Mouse (Mus musculus): Measurements from ENCODE around the gene Kcna3. TPM values are rescaled to one million over a fixed set of nuclear protein-coding genes. Genes with fewer than 3 reads are reported as not detected.

Gene Kcna3
- polyA plus RNA-seq (2014; fragmentation: Illumina TruSeq; extraction: RNeasy Lipid Tissue Mini Kit (QIAGEN cat#74804); ENCODE audit: low read depth, low replicate concordance) = 0.21 TPM

GRCm38 (mm10) chr3:107035521-107036457, at the start of gene Kcna3:
Gene Kcna3, plus strand, starts transcription at chr3:107036169.

Other genes starting within 250 kb of the Kcna3 start
- gene Cd53, start 246.0 kb upstream of the Kcna3 start, polyA plus RNA-seq (2014; fragmentation: Illumina TruSeq; extraction: RNeasy Lipid Tissue Mini Kit (QIAGEN cat#74804); ENCODE audit: low read depth, low replicate concordance) = 19.0 TPM
- not detected for gene Olfr266, start 209.9 kb upstream of the Kcna3 start, polyA plus RNA-seq (2014; fragmentation: Illumina TruSeq; extraction: RNeasy Lipid Tissue Mini Kit (QIAGEN cat#74804); ENCODE audit: low read depth, low replicate concordance)
- gene Kcna2, start 65.0 kb downstream of the Kcna3 start, polyA plus RNA-seq (2014; fragmentation: Illumina TruSeq; extraction: RNeasy Lipid Tissue Mini Kit (QIAGEN cat#74804); ENCODE audit: low read depth, low replicate concordance) = 0.53 TPM
- not detected for gene Kcna10, start 146.9 kb downstream of the Kcna3 start, polyA plus RNA-seq (2014; fragmentation: Illumina TruSeq; extraction: RNeasy Lipid Tissue Mini Kit (QIAGEN cat#74804); ENCODE audit: low read depth, low replicate concordance)
- gene Cym, start 185.6 kb downstream of the Kcna3 start, polyA plus RNA-seq (2014; fragmentation: Illumina TruSeq; extraction: RNeasy Lipid Tissue Mini Kit (QIAGEN cat#74804); ENCODE audit: low read depth, low replicate concordance) = 0.34 TPM
- not detected for gene A630076J17Rik, start 194.4 kb downstream of the Kcna3 start, polyA plus RNA-seq (2014; fragmentation: Illumina TruSeq; extraction: RNeasy Lipid Tissue Mini Kit (QIAGEN cat#74804); ENCODE audit: low read depth, low replicate concordance)
- gene Prok1, start 203.5 kb downstream of the Kcna3 start, polyA plus RNA-seq (2014; fragmentation: Illumina TruSeq; extraction: RNeasy Lipid Tissue Mini Kit (QIAGEN cat#74804); ENCODE audit: low read depth, low replicate concordance) = not detected
- gene Lamtor5, start 242.7 kb downstream of the Kcna3 start, polyA plus RNA-seq (2014; fragmentation: Illumina TruSeq; extraction: RNeasy Lipid Tissue Mini Kit (QIAGEN cat#74804); ENCODE audit: low read depth, low replicate concordance) = 112 TPM

All from adipose tissue, adult 10 weeks (tissue).